Mouse (Mus musculus) hematopoietic multipotent progenitor cell, adult 10-12 weeks (in vitro differentiated cells): ENCODE measurements around the gene Acsl3. TPM values are rescaled to one million over a fixed set of nuclear protein-coding genes. Genes with fewer than 3 reads are reported as not detected.

Experiments used
- polyA plus RNA-seq: library from polyadenylated mRNA; stranded (reverse); fragments of >175 nt; gene quantifications from 2 replicates; pipeline ENCODE4 v1.2.3, GENCODE M21; 2012; ENCODE audit warnings: low replicate concordance

The Acsl3 gene
- polyA plus RNA-seq: 2.0 and 3.0 TPM in 2 replicates

GRCm38 (mm10) chr1:78657671-78658440, at the start of gene Acsl3, which contains the start of gene Utp14b:
TSS of gene Acsl3 (plus strand) at chr1:78657825.
TSS of gene Utp14b (plus strand) at chr1:78658038.

Other genes starting within 250 kb of the Acsl3 start
- gene Farsb, start 168.9 kb upstream of the Acsl3 start, polyA plus RNA-seq: 2.7 and 5.5 TPM in 2 replicates
- gene Mogat1, start 146.8 kb upstream of the Acsl3 start, polyA plus RNA-seq: not detected in 2 replicates
- gene BC035947, start 145.7 kb upstream of the Acsl3 start, polyA plus RNA-seq: not detected in 2 replicates
- gene Utp14b, start 213 bp downstream of the Acsl3 start, polyA plus RNA-seq: 0.23 and 0.30 TPM in 2 replicates
- gene Kcne4, start 158.9 kb downstream of the Acsl3 start, polyA plus RNA-seq: not detected in 2 replicates